Mouse (Mus musculus): ENCODE data around the gene B4galt2.

DNA sequence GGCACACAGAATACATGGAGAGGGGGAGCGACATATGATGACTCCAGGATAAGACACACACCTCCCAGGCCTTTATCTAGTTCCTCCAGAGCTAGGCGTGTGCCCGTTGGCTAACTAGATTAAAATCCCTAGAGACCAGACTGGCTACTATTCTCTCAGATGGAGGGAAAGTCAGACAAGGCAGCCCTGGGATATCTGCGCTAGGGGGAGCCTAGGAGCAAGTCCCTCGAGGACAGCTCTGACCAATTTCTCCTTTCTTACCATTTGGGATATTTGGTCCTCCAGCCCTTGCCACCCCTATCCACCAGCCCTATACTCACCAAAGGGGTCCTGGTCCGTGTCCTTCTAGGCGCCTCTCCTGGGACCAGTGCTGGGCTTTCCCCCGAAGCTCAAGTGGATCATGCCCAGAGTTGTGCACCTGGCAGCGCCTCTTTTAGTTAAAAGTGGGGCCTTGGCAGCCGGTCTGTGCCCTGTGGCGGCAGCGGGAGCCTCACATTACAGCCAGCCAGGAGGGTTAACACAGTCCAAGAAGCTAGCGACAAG, 45.5 kb upstream of the B4galt2 start:
- no peak for TF ChIP-seq MYOD1 (IDR thresholded peaks at IDR 0.05; ENCODE audit: control insufficient read depth, insufficient read length, low read depth)
- peak; percentile 19 for TF ChIP-seq CTCF (IDR thresholded peaks at IDR 0.05; ENCODE audit: control insufficient read depth, insufficient read depth, insufficient read length)
- TF ChIP-seq CEBPB (IDR thresholded peaks at IDR 0.05; ENCODE audit: low read depth), result no peak
- TF ChIP-seq MAX (IDR thresholded peaks at IDR 0.05), result no peak

Measured in C2C12 (cell line).